Mouse (Mus musculus) small intestine, adult 2 months (tissue): ENCODE measurements around the gene Tada1.

Experiments
- CTCF ChIP-seq: fragments of 200-500 bp; IDR thresholded peaks from 2 replicates; pipeline ENCODE4 v1.5.1; 2012; ENCODE audit warnings: low read depth, mild to moderate bottlenecking, control low read depth, inconsistent platforms, low read length, moderate library complexity, mixed read lengths; ENCODE audit not compliant: insufficient replicate concordance, insufficient read length; ENCODE audit errors: extremely low read depth
- POLR2A ChIP-seq: fragments of 200-500 bp; IDR thresholded peaks from 2 replicates; pipeline ENCODE4 v1.6.1; 2012; ENCODE audit warnings: low read depth, mild to moderate bottlenecking, control low read depth, inconsistent platforms, low read length, moderate library complexity

GRCm38 (mm10) chr1:166339110-166339509 lies 39.8 kb upstream of the Tada1 start:
- TF ChIP-seq CTCF (no peak), POLR2A (no peak)
